Mouse (Mus musculus): ENCODE results near the gene Tbc1d20. TPM values are rescaled to one million over a fixed set of nuclear protein-coding genes. Genes with fewer than 3 reads are reported as not detected.
A peak's percentile ranks its signal among the peaks of the same experiment; 100 is the strongest.
"Not testable (repeated sequence)": the region's sequence is repeated elsewhere in the genome, so short reads cannot be mapped to it uniquely, and the experiment has no call there.

Tbc1d20 gene
- total RNA-seq, 1 experiment from 2014 or later: 26.0 TPM

- ATAC-seq (replicated peaks in 1 of 2; ENCODE audit: insufficient read depth in 1 of 2, low FRiP score in 2 of 2, low TSS enrichment in 1 of 2, low read depth in 1 of 2, poor library complexity in 2 of 2, severe bottlenecking in 2 of 2): no peak
These were observed 51.3 kb downstream of the Tbc1d20 start for GRCm38 (mm10) chr2:152344909-152345308.

- no peak for ATAC-seq (replicated peaks in 1 of 2; ENCODE audit: insufficient read depth in 1 of 2, low FRiP score in 2 of 2, low TSS enrichment in 1 of 2, low read depth in 1 of 2, poor library complexity in 2 of 2, severe bottlenecking in 2 of 2)
These were observed 51.8 kb downstream of the Tbc1d20 start for GRCm38 (mm10) chr2:152345393-152345792.

- no peak for ATAC-seq (replicated peaks in 1 of 2; ENCODE audit: insufficient read depth in 1 of 2, low FRiP score in 2 of 2, low TSS enrichment in 1 of 2, low read depth in 1 of 2, poor library complexity in 2 of 2, severe bottlenecking in 2 of 2)
These were observed 53.3 kb downstream of the Tbc1d20 start for GRCm38 (mm10) chr2:152346776-152347465.

GRCm38 (mm10) chr2:152347722-152348121 is 54.1 kb downstream of the Tbc1d20 start:
- ATAC-seq (replicated peaks in 1 of 2; ENCODE audit: insufficient read depth in 1 of 2, low FRiP score in 2 of 2, low TSS enrichment in 1 of 2, low read depth in 1 of 2, poor library complexity in 2 of 2, severe bottlenecking in 2 of 2): no peak

- no peak for ATAC-seq (replicated peaks in 1 of 2; ENCODE audit: insufficient read depth in 1 of 2, low FRiP score in 2 of 2, low TSS enrichment in 1 of 2, low read depth in 1 of 2, poor library complexity in 2 of 2, severe bottlenecking in 2 of 2)
These were observed 55.6 kb downstream of the Tbc1d20 start for GRCm38 (mm10) chr2:152349205-152349604.

GRCm38 (mm10) chr2:152349842-152350540 is 56.4 kb downstream of the Tbc1d20 start:
- peak; percentile 50 to 69 for ATAC-seq (replicated peaks in 1 of 2; ENCODE audit: insufficient read depth in 1 of 2, low FRiP score in 2 of 2, low TSS enrichment in 1 of 2, low read depth in 1 of 2, poor library complexity in 2 of 2, severe bottlenecking in 2 of 2)

GRCm38 (mm10) chr2:152357254-152357653 is 63.6 kb downstream of the Tbc1d20 start:
- ATAC-seq (replicated peaks in 1 of 2; ENCODE audit: insufficient read depth in 1 of 2, low FRiP score in 2 of 2, low TSS enrichment in 1 of 2, low read depth in 1 of 2, poor library complexity in 2 of 2, severe bottlenecking in 2 of 2): no peak

- ATAC-seq (replicated peaks in 1 of 2; ENCODE audit: insufficient read depth in 1 of 2, low FRiP score in 2 of 2, low TSS enrichment in 1 of 2, low read depth in 1 of 2, poor library complexity in 2 of 2, severe bottlenecking in 2 of 2): not testable (repeated sequence)
These were observed 65.3 kb downstream of the Tbc1d20 start for GRCm38 (mm10) chr2:152358977-152359376.

- peak; percentile 1 to 30; a peak in 1 of 4 replicates for ATAC-seq (replicated peaks in 1 of 2; ENCODE audit: insufficient read depth in 1 of 2, low FRiP score in 2 of 2, low TSS enrichment in 1 of 2, low read depth in 1 of 2, poor library complexity in 2 of 2, severe bottlenecking in 2 of 2)
These were observed 66.0 kb downstream of the Tbc1d20 start for GRCm38 (mm10) chr2:152359616-152360015.

- peak; percentile 84 to 87 for ATAC-seq (replicated peaks in 1 of 2; ENCODE audit: insufficient read depth in 1 of 2, low FRiP score in 2 of 2, low TSS enrichment in 1 of 2, low read depth in 1 of 2, poor library complexity in 2 of 2, severe bottlenecking in 2 of 2)
These were observed 66.7 kb downstream of the Tbc1d20 start for GRCm38 (mm10) chr2:152360271-152360775.

- ATAC-seq (replicated peaks in 1 of 2; ENCODE audit: insufficient read depth in 1 of 2, low FRiP score in 2 of 2, low TSS enrichment in 1 of 2, low read depth in 1 of 2, poor library complexity in 2 of 2, severe bottlenecking in 2 of 2): no peak
These were observed 67.6 kb downstream of the Tbc1d20 start for GRCm38 (mm10) chr2:152361193-152361592.

Other genes starting within 250 kb of the Tbc1d20 start
- not detected in 2 replicates for gene Scrt2, start 212.3 kb upstream of the Tbc1d20 start, total RNA-seq (2017)
- gene Srxn1, start 188.3 kb upstream of the Tbc1d20 start, total RNA-seq (2017): 13.4 and 16.3 TPM in 2 replicates
- gene Tcf15, start 150.3 kb upstream of the Tbc1d20 start, total RNA-seq (2017): 4.3 and 10.6 TPM in 2 replicates
- gene Csnk2a1, start 67.0 kb upstream of the Tbc1d20 start, total RNA-seq (2017): 138 and 169 TPM in 2 replicates
- 63.9 and 70.2 TPM in 2 replicates for gene Rbck1, start 38.8 kb downstream of the Tbc1d20 start, total RNA-seq (2017)
- 1.7 and 3.0 TPM in 2 replicates for gene Trib3, start 50.2 kb downstream of the Tbc1d20 start, total RNA-seq (2017)
- not detected in 2 replicates for gene Nrsn2, start 82.8 kb downstream of the Tbc1d20 start, total RNA-seq (2017)
- gene Sox12, start 104.2 kb downstream of the Tbc1d20 start, total RNA-seq (2017): 1.9 and 3.9 TPM in 2 replicates
- 5.8 and 5.9 TPM in 2 replicates for gene Zcchc3, start 121.2 kb downstream of the Tbc1d20 start, total RNA-seq (2017)
- not detected in 2 replicates for gene 6820408C15Rik, start 121.8 kb downstream of the Tbc1d20 start, total RNA-seq (2017)
- not detected in 2 replicates for gene Defb23, start 170.8 kb downstream of the Tbc1d20 start, total RNA-seq (2017)
- gene Defb20, start 183.2 kb downstream of the Tbc1d20 start, total RNA-seq (2017): not detected in 2 replicates
- not detected in 2 replicates for gene Defb22, start 196.3 kb downstream of the Tbc1d20 start, total RNA-seq (2017)
- gene Defb26, start 217.9 kb downstream of the Tbc1d20 start, total RNA-seq (2017): not detected in 2 replicates
- not detected in 2 replicates for gene Defb28, start 224.4 kb downstream of the Tbc1d20 start, total RNA-seq (2017)
- gene Defb29, start 246.3 kb downstream of the Tbc1d20 start, total RNA-seq (2017): not detected in 2 replicates

All from hematopoietic stem cell, adult 5-6 weeks (primary cell).